Mouse (Mus musculus) liver, embryonic 15.5 days (tissue): ENCODE data around the gene Galnt15. TPM values are rescaled to one million over a fixed set of nuclear protein-coding genes. Genes with fewer than 3 reads are reported as not detected.

Experiments used
- ATAC-seq: fragments of 200-750 bp; cut with Nextera tagmentation; 2 replicates; pipeline ENCODE4 v1.8.0; 2017; ENCODE audit warnings: moderate number of reproducible peaks, mild to moderate bottlenecking, moderate library complexity; ENCODE audit not compliant: insufficient read depth
- H3K27ac ChIP-seq: fragments of 300-500 bp; sonication (generic); replicated peaks from 2 replicates; pipeline ENCODE4 v1.5.1; 2015; ENCODE audit warnings: mild to moderate bottlenecking, inconsistent platforms
- H3K27me3 ChIP-seq: fragments of 300-500 bp; sonication (generic); 2 replicates; pipeline ENCODE4 v1.6.1; 2015; ENCODE audit warnings: mild to moderate bottlenecking, inconsistent platforms
- H3K36me3 ChIP-seq: fragments of 300-500 bp; sonication (generic); replicated peaks from 2 replicates; pipeline ENCODE4 v1.6.1; 2015; ENCODE audit warnings: moderate library complexity, mild to moderate bottlenecking, inconsistent platforms
- H3K4me1 ChIP-seq: fragments of 300-500 bp; sonication (generic); replicated peaks from 2 replicates; pipeline ENCODE4 v1.6.1; 2015; ENCODE audit warnings: inconsistent platforms
- H3K4me2 ChIP-seq: fragments of 300-500 bp; sonication (generic); 2 replicates; pipeline ENCODE4 v1.6.1; 2015; ENCODE audit warnings: moderate library complexity, mild to moderate bottlenecking, inconsistent platforms
- H3K4me3 ChIP-seq: fragments of 300-500 bp; sonication (generic); replicated peaks from 2 replicates; pipeline ENCODE4 v1.5.1; 2015; ENCODE audit warnings: mild to moderate bottlenecking, inconsistent platforms
- H3K9ac ChIP-seq: fragments of 300-500 bp; sonication (generic); 2 replicates; pipeline ENCODE4 v1.6.1; 2015; ENCODE audit warnings: moderate library complexity, mild to moderate bottlenecking, inconsistent platforms
- H3K9me3 ChIP-seq: fragments of 300-500 bp; sonication (generic); replicated peaks from 2 replicates; pipeline ENCODE4 v1.6.1; 2016; ENCODE audit warnings: inconsistent platforms
- WGBS: fragments of 180-500 bp; shearing (Covaris S2); methylation state at CpG from one replicate; pipeline ENCODE4 v1.1.7; 2015; ENCODE audit warnings: mixed read lengths; ENCODE audit not compliant: insufficient replicate concordance; 5-methylcytosine and 5-hydroxymethylcytosine counted together
- polyA plus RNA-seq: library from polyadenylated mRNA; unstranded; fragments of >200 nt; fragmentation: Nextera tagmentation; extraction: Ambion mirVana; gene quantifications from 2 replicates; pipeline ENCODE4 v1.2.1, GENCODE M21; 2015

The Galnt15 gene
- polyA plus RNA-seq, 1 experiment from 2014 or later: not detected

DNA sequence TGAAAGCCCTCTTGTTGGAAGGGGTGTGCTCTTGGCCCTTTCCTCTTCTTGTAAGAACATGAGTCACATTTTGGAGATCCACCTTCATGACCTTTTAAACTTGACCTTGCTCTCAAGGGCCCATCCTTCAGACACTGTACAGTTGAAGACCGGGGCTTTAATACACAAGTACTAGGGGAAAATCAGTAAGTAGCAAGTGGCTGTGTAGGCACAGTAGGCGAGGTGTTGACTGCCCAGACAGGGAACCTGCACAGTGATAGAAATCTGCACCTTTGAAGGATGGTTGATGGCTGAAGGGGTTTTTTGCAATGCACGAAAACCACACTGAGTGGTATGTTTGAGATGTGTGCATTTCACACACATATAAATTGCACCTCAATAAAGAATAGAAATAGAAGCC is 12.3 kb upstream of the Galnt15 start:
- H3K27ac ChIP-seq: no peak overlapping the region
- no peaks in the 10 kb centered on the region; the same call in 1 of the 2 replicates for H3K27me3 ChIP-seq
- no peak overlapping the region for H3K4me3 ChIP-seq
- H3K4me2 ChIP-seq: no peak overlapping the region
- H3K9me3 ChIP-seq: no peaks in the 10 kb centered on the region
- ATAC-seq: no peak
- no peak overlapping the region for H3K9ac ChIP-seq
- peaks cover 5% of the 10 kb centered on the region for H3K4me1 ChIP-seq
- WGBS: 54% methylated on average over 3 of the region's 3 CpGs
- H3K36me3 ChIP-seq: no peaks in the 10 kb centered on the region

DNA sequence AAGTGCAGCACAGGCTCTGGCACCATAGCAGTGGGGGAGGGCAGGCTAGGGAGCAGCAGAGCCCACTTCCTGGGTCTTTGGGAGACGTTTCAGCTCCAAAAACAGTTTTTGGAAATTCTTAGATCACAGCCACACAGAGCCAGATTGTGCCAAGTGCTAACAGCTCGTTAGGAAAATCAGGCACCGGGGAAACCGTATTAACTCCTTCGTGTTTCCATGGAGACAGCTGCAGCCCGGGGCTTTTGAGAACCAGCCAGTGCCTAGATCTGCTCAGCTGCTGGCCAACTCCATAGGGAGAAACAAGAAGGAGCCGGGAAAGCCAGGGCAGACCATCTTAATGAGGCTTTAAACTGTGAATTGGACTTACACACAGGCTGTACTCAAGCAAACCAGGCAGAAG is 11.9 kb upstream of the Galnt15 start:
- Histone ChIP-seq H3K27ac (no peak overlapping the region), H3K9ac (no peak overlapping the region)

DNA sequence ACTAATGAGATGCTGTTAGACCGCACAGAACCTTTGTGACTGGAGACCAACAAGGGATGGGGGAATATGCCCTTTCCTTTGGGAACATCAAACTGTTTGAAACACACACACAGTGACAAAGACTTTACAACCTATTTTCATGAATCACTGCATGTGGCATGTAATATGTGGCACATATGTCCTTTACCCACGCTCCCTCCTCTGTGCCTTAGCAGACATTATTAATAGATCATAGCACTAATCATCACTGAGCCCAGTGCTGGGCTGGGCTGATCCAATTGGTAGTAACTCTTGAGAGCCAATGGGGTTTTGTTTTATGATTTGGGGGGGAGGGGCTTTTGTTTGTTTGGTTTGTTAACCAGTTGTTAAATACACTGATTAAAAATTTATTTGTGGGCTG is 11.3 kb upstream of the Galnt15 start:
- Histone ChIP-seq H3K4me3 (no peak overlapping the region), H3K27me3 (no peaks in the 10 kb centered on the region), H3K9me3 (no peaks in the 10 kb centered on the region), H3K36me3 (no peaks in the 10 kb centered on the region), H3K4me1 (peaks cover 15% of the 10 kb centered on the region), H3K4me2 (no peak overlapping the region), H3K27ac (no peak overlapping the region), H3K9ac (no peak overlapping the region)
- ATAC-seq: no peak
- 73% methylated on average over 2 of the region's 2 CpGs for WGBS

More for the DNA sequence above, 11.9 kb upstream of the Galnt15 start:
- ATAC-seq: no peak
- H3K36me3 ChIP-seq: no peaks in the 10 kb centered on the region
- no peak overlapping the region for H3K4me2 ChIP-seq
- 28% methylated on average over 7 of the region's 7 CpGs for WGBS
- no peaks in the 10 kb centered on the region; the same call in 1 of the 2 replicates for H3K27me3 ChIP-seq
- no peak overlapping the region for H3K4me3 ChIP-seq
- no peaks in the 10 kb centered on the region for H3K9me3 ChIP-seq
- H3K4me1 ChIP-seq: peaks cover 10% of the 10 kb centered on the region

DNA sequence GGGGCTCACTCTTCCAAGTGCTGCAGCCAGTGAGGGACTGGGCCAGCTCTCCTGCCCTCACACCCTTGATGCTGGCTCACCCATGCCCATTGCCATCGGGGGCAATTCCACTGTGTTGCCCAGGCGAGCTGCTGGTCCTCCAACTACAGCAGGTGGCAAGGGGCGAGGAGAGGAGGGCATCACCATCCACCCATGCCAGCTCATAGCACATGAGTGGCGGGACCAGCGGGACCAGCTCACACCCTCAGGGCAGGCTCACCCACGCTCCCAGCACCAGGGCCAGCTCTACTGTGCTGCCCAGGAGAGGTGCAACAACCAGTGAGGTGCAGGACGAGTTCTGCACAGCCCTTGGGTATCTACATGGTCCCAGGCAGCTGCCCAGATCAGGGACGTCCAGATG is 9.7 kb upstream of the Galnt15 start:
- no peaks in the 10 kb centered on the region for H3K9me3 ChIP-seq
- ATAC-seq: no peak
- WGBS: 54% methylated on average over 8 of the region's 8 CpGs

DNA sequence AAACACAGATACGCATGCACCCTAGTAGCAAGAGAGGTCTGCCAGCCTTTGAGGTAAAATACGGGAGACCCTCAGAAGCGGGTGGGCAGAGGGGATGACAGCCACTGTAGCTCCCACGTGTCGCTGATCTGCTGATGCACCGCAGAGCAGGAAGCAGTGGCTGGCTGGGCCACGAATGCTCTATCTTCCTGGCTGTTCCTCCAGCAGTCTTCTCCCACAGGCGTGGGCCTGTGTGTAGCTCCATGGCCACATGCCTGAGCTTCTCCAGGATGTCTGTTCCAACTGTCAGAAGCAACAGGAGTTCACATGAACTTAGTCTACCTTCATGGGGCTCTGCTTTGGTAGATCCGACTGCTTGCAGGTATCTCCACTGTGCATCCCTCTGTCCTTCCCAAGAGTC is 6.8 kb upstream of the Galnt15 start:
- no peaks in the 10 kb centered on the region for H3K9me3 ChIP-seq
- 34% methylated on average over 9 of the region's 9 CpGs for WGBS
- peaks cover 7% of the 10 kb centered on the region for H3K27me3 ChIP-seq
- H3K4me3 ChIP-seq: no peak overlapping the region
- H3K4me2 ChIP-seq: no peak overlapping the region
- no peaks in the 10 kb centered on the region for H3K36me3 ChIP-seq
- no peak for ATAC-seq
- no peak overlapping the region for H3K9ac ChIP-seq
- no peak overlapping the region for H3K27ac ChIP-seq
- H3K4me1 ChIP-seq: peaks cover 23% of the 10 kb centered on the region

More for the DNA sequence above, 9.7 kb upstream of the Galnt15 start:
- Histone ChIP-seq H3K4me2 (no peak overlapping the region), H3K27me3 (no peaks in the 10 kb centered on the region), H3K4me1 (peaks cover 24% of the 10 kb centered on the region), H3K27ac (no peak overlapping the region), H3K9ac (no peak overlapping the region), H3K4me3 (no peak overlapping the region), H3K36me3 (no peaks in the 10 kb centered on the region)

DNA sequence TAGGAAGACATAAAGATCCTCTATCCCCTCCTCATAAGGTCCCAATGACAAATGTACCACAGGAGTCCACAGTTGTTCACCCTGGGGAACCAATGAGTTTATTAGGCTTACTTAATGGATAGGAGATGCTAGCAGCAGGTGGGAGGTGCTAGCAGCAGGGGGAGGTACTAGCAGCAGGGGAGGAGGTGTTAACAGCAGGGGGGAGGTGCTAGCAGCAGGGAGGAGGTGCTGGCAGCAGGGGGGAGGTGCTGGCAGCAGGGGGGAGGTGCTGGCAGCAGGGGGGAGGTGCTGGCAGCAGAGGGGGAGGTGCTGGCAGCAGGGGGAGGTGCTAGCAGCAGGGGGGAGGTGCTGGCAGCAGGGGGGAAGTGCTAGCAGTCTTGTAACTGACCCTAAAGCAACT is 6.3 kb upstream of the Galnt15 start:
- peak; percentile 58; the same call in 1 of the 2 replicates for ATAC-seq
- H3K4me2 ChIP-seq: no peak overlapping the region

DNA sequence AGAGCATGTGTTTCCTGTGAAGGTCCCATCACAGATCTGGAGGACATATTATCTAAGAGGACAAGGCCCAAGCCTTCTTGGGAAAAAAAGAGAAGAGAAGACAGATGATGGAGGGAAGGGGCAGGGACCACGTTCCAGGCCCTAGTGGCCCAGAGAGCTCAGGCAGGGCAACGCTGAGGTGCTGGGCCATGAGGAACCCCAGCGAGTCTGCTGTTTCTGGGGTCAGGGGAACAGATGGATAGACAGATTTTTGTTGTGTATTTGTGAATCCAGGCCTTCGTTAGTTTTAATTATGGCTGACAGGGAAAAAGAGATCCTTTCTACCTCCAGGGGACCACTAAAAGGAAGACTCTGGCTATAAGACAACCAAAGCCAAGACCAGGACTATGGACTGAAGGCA is 4.9 kb upstream of the Galnt15 start:
- Histone ChIP-seq H3K9ac (no peak overlapping the region), H3K4me1 (peaks cover 20% of the 10 kb centered on the region), H3K36me3 (no peaks in the 10 kb centered on the region), H3K27ac (no peak overlapping the region), H3K4me3 (no peak overlapping the region), H3K4me2 (no peak overlapping the region), H3K27me3 (peaks cover 26% of the 10 kb centered on the region), H3K9me3 (no peaks in the 10 kb centered on the region)
- no peak for ATAC-seq
- WGBS: 70% methylated on average over 4 of the region's 4 CpGs

More for the DNA sequence above, 6.3 kb upstream of the Galnt15 start:
- no peak overlapping the region for H3K27ac ChIP-seq
- no peak overlapping the region for H3K4me3 ChIP-seq
- peaks cover 12% of the 10 kb centered on the region for H3K27me3 ChIP-seq
- peaks cover 20% of the 10 kb centered on the region for H3K4me1 ChIP-seq
- no peaks in the 10 kb centered on the region for H3K36me3 ChIP-seq
- no peaks in the 10 kb centered on the region for H3K9me3 ChIP-seq
- no peak overlapping the region for H3K9ac ChIP-seq

DNA sequence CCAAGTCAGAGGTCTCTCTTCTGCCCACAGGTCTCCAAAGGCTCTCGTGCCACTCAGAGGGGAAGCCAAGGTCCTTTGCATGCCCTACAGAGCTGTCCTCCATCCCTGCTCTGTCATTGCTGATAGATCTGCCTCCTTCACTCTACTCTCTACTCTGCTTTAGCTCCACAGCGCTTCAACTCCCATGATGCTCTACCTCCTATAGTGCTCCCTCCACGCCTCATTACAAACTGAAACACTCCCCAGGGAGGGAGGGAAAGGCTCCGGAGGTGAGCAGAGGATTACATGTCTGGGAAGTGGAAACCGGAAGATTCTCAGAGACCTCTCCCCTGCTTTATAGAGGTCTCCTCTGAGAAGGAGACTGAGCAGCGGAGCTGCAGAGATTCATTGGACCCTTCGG is 1.6 kb upstream of the Galnt15 start:
- Histone ChIP-seq H3K27ac (no peak overlapping the region), H3K9ac (no peak overlapping the region), H3K36me3 (no peaks in the 10 kb centered on the region), H3K9me3 (no peaks in the 10 kb centered on the region), H3K27me3 (peaks cover 48% of the 10 kb centered on the region), H3K4me2 (no peak overlapping the region), H3K4me3 (no peak overlapping the region), H3K4me1 (peaks cover 11% of the 10 kb centered on the region; the same call in 1 of the 2 replicates)
- 54% methylated on average over 7 of the region's 7 CpGs for WGBS
- no peak for ATAC-seq

DNA sequence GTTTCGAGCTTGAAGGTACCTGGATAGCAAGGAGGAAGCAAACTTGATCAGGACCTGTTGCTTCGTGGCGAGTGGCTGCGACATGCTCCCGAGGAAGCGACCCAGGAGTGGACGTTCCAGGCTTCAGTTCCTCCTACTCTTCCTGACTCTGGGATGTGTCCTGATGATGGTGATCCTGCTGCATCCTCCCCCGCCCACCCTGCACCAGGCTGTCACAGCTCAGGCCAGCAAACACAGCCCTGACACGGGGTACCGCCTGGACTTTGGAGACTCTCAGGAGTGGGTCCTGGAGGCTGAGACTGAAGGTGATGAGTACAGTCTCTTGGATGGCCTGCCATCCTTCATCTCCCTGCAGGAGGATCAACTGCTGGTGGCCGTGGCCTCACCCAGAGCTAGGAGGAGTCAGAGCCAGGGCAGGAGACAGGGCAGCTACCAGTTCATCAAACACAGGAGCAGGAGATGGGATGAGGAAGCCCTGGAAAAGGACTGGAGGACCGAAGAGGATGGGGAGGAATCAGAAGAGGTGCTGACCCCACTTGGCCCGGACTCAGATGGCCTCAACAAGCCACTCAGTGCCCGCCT is 713 bp downstream of the Galnt15 start:
- H3K9ac ChIP-seq: no peak overlapping the region
- WGBS: 57% methylated on average over 14 of the region's 14 CpGs
- H3K9me3 ChIP-seq: no peaks in the 10 kb centered on the region
- H3K4me2 ChIP-seq: no peak overlapping the region
- H3K4me3 ChIP-seq: no peak overlapping the region
- H3K36me3 ChIP-seq: no peaks in the 10 kb centered on the region
- peaks cover 48% of the 10 kb centered on the region for H3K27me3 ChIP-seq
- ATAC-seq: no peak
- no peaks in the 10 kb centered on the region for H3K4me1 ChIP-seq
- no peak overlapping the region for H3K27ac ChIP-seq

DNA sequence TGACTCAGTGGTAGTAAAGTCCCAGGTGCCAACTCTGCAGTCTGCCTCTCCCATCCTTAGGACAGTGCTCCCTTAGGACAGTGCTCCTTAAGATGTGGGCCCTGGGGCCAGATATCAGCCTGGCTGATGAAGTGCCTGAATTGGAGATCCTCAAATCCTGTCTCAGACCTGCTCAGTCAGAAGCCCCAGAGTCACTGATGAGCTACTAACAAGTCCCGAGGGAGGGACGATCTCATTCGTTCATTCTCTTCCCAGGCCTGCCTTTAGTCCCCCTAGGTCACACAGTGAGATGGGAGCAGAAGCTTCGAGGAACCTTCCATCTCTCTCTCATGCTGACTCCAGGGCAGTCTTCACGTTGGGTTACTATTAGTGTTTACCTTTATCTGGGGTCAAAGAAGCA is 1.3 kb downstream of the Galnt15 start:
- no peaks in the 10 kb centered on the region for H3K4me1 ChIP-seq
- H3K9me3 ChIP-seq: no peaks in the 10 kb centered on the region
- 55% methylated on average over 5 of the region's 5 CpGs for WGBS
- H3K4me3 ChIP-seq: no peak overlapping the region
- H3K36me3 ChIP-seq: no peaks in the 10 kb centered on the region
- no peak overlapping the region for H3K4me2 ChIP-seq
- H3K9ac ChIP-seq: no peak overlapping the region
- H3K27me3 ChIP-seq: peaks cover 45% of the 10 kb centered on the region
- ATAC-seq: no peak
- H3K27ac ChIP-seq: no peak overlapping the region

DNA sequence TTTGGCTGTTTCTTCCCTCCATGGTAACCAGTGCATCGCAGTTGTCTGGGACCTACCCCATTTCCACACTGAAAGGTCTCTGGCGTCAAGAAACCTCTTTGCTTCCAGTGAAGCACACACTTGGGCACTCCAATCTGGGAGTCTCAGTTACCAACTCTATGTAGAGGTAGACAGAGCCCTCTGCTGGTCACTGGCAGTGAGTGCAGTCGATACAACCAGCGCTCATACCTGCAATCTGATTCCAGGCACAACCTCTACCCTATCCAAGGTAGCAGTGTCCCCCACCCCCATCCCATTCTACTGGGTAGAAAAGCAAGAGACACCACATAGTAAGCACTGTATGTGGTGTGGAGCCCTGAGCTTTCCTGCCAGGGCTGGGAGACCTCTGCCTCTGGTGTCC is 3.7 kb downstream of the Galnt15 start:
- 0 out of 2 replicates have a peak, but pooled peaks have one; percentile 19 for ATAC-seq

DNA sequence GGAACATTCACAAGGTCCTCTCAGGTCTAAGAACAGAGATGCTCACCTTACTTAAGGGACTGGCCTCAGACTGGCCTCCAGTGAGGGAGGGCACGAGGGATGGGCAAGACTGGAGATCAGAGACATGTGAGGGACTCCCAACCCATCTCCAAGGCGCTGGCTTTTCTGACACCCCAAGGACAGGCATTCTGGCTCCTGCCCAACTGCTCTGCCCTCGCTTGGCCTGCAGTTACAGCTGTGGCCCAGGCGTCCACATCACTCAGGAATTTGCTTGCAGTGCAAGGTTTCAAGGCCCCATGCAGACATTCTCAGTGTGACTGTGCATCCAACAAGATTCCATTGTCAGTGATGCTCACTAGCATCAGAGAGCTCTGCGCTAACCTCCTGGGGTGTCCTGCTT is 7.7 kb downstream of the Galnt15 start:
- no peaks in the 10 kb centered on the region for H3K9me3 ChIP-seq
- no peak for ATAC-seq
- peaks cover 32% of the 10 kb centered on the region for H3K4me1 ChIP-seq
- no peak overlapping the region for H3K9ac ChIP-seq
- H3K4me2 ChIP-seq: no peak overlapping the region
- no peak overlapping the region for H3K4me3 ChIP-seq
- no peaks in the 10 kb centered on the region for H3K27me3 ChIP-seq
- 76% methylated on average over 5 of the region's 5 CpGs for WGBS
- no peaks in the 10 kb centered on the region for H3K36me3 ChIP-seq
- no peak overlapping the region for H3K27ac ChIP-seq

More for the DNA sequence above, 3.7 kb downstream of the Galnt15 start:
- 8% methylated on average over 4 of the region's 4 CpGs for WGBS
- H3K4me3 ChIP-seq: no peak overlapping the region
- H3K27me3 ChIP-seq: peaks cover 35% of the 10 kb centered on the region
- H3K4me1 ChIP-seq: peaks cover 7% of the 10 kb centered on the region
- no peaks in the 10 kb centered on the region for H3K36me3 ChIP-seq
- no peaks in the 10 kb centered on the region for H3K9me3 ChIP-seq
- H3K4me2 ChIP-seq: no peak overlapping the region
- H3K9ac ChIP-seq: no peak overlapping the region
- H3K27ac ChIP-seq: no peak overlapping the region
